Mouse (Mus musculus) lung, adult 18-20 months (tissue): ENCODE data around the gene Mdm2.

Source experiments
- DNase-seq, 2 experiments: peaks; one replicate each; pipeline ENCODE4 v3.0.0; 2022; ENCODE audit warnings: mixed read lengths in 2 of 2

Mdm2 gene

GRCm38 (mm10) chr10:117696021-117696826, 14.3 kb downstream of the Mdm2 start:
- no peak for DNase-seq

- DNase-seq, result no peak
Observed at GRCm38 (mm10) chr10:117695605-117696004, 15.0 kb downstream of the Mdm2 start.

GRCm38 (mm10) chr10:117695027-117695426, 15.5 kb downstream of the Mdm2 start:
- DNase-seq, result no peak

GRCm38 (mm10) chr10:117694255-117694953, 16.2 kb downstream of the Mdm2 start:
- no peak for DNase-seq

GRCm38 (mm10) chr10:117692953-117693352, 17.6 kb downstream of the Mdm2 start:
- DNase-seq, result no peak

GRCm38 (mm10) chr10:117692173-117692572, 18.4 kb downstream of the Mdm2 start:
- no peak for DNase-seq

GRCm38 (mm10) chr10:117691389-117691968, 19.1 kb downstream of the Mdm2 start:
- no peak for DNase-seq

- DNase-seq, result no peak
Observed at GRCm38 (mm10) chr10:117690770-117691296, 19.7 kb downstream of the Mdm2 start.

- no peak for DNase-seq
Observed at GRCm38 (mm10) chr10:117690101-117690352, 20.5 kb downstream of the Mdm2 start.

- DNase-seq, result no peak
Observed at GRCm38 (mm10) chr10:117689297-117690100, 21.1 kb downstream of the Mdm2 start.

GRCm38 (mm10) chr10:117688204-117689151, 22.1 kb downstream of the Mdm2 start:
- peak; percentile 28 to 32 for DNase-seq

GRCm38 (mm10) chr10:117687577-117687976, 23.0 kb downstream of the Mdm2 start:
- no peak for DNase-seq

- DNase-seq, result no peak
Observed at GRCm38 (mm10) chr10:117687018-117687417, 23.5 kb downstream of the Mdm2 start.

- DNase-seq, result no peak
Observed at GRCm38 (mm10) chr10:117685849-117686591, 24.5 kb downstream of the Mdm2 start.

- DNase-seq, result no peak
Observed at GRCm38 (mm10) chr10:117685171-117685848, 25.2 kb downstream of the Mdm2 start.

GRCm38 (mm10) chr10:117684298-117685170, 26.0 kb downstream of the Mdm2 start:
- DNase-seq, result no peak

- DNase-seq, result no peak
Observed at GRCm38 (mm10) chr10:117683734-117684037, 26.9 kb downstream of the Mdm2 start.

- no peak for DNase-seq
Observed at GRCm38 (mm10) chr10:117682858-117683733, 27.5 kb downstream of the Mdm2 start.
